Mouse (Mus musculus): ENCODE results near the gene Nphp4.

DNA sequence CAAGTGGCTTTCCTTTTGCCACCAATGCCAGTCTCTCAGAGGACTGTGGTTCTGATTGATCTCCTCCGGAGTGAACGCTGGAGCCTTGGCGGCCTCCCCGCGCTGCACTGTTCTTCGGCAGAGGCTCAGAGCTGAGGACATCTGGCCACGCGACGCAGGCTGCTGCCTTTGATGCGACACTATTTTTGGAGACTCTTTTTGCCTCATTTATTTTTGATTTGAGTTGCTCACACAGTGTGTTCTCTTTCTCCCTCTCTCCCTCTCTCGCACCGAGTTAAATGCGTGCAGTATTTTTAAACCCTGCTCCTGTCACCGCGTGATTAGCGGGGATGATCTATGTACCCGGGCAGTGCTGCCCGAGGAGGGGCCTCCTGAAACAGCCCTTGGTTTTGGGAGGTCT is 19.9 kb upstream of the Nphp4 start:
- TF ChIP-seq EP300 (IDR thresholded peaks at IDR 0.05; ENCODE audit: low read depth) (no peak), CTCF (IDR thresholded peaks at IDR 0.05; ENCODE audit: low read depth) (no peak)
